Mouse (Mus musculus): ENCODE measurements around the gene Trpm4. TPM values are rescaled to one million over a fixed set of nuclear protein-coding genes. Genes with fewer than 3 reads are reported as not detected.

Trpm4 gene
- polyA plus RNA-seq, 1 experiment from 2014 or later = 15.7 TPM

DNA sequence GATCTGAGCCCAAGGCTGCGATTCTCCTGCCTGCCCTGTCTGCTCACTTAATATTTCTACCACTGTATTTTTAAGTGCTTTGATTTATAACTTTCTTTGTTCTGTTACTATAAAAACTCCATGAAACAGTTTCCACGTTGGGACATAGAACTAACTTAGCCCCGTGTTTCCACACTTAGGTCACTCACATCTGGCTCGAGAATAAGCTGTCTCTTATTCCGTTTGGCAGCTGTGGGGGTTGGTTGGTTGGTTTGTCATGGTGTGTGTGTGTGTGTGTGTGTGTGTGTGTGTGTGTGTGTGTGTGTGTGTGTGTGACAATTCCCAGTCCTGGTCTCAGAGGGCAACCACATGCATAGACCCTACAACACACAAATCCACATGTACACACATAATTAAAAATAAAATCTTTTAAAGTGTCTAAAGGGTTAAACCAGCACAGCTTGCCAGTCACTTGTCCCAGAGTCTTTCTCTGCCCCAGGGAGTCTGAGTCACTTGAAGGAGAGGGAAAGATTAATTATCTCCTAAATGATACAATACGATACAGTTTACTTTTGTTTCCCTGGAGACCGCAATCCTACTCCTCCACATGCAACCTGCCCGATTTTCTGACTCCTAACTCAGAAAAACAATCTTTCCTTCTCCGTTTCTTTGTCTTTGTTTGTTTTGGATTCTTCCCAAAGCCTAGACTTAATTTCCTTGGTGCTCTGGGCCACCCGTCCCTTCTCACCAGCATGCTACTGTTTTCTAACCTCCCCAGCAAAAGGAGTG lies 20.7 kb downstream of the Trpm4 start:
- ATAC-seq (ENCODE audit: insufficient read depth) = no peak; the same call in 1 of the 2 replicates

DNA sequence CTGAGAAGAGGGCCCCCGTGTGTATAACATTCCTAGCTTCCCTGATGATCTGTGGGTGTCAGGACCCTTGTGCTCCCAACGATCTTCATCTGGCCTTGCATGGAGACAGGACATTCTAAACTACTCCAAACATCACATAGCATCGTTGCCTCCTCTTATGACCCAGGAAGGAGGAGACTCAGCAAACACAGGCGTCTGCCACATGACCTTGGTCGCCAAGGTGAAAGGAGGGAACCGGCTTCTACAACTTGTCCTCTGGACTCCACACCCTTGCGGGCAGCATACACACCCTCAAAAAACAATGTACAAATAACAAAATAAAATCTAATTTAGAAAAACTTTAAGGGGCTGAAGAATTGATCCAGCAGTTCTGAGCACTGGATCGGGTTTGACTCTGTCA lies 21.6 kb downstream of the Trpm4 start:
- peaks cover 19% of the 10 kb centered on the region for H3K36me3 ChIP-seq (ENCODE audit: insufficient read depth)
- H3K4me2 ChIP-seq = no peak overlapping the region
- H3K9ac ChIP-seq = no peak overlapping the region
- H3K27ac ChIP-seq (ENCODE audit: low read depth) = no peak overlapping the region
- 0 out of 2 replicates have a peak, but pooled peaks cover 3% of the 10 kb centered on the region for H3K4me1 ChIP-seq (ENCODE audit: insufficient read depth)
- WGBS = 24% methylated on average over 8 of the region's 8 CpGs
- H3K9me3 ChIP-seq (ENCODE audit: low read depth, low read length) = no peaks in the 10 kb centered on the region
- ATAC-seq (ENCODE audit: insufficient read depth) = no peak
- no peaks in the 10 kb centered on the region for H3K27me3 ChIP-seq (ENCODE audit: insufficient read depth, low read length)
- H3K4me3 ChIP-seq (ENCODE audit: low read depth, low read length) = no peak overlapping the region
- no peak for TF ChIP-seq CTCF (IDR thresholded peaks at IDR 0.05; ENCODE audit: low read depth)
- no peak for DNase-seq

More for the DNA sequence above, 20.7 kb downstream of the Trpm4 start:
- H3K4me3 ChIP-seq (ENCODE audit: low read depth, low read length) = no peak overlapping the region
- 0 out of 2 replicates have a peak overlapping the region, but pooled peaks have one; percentile 25 for H3K27ac ChIP-seq (ENCODE audit: low read depth)
- 0 out of 2 replicates have a peak, but pooled peaks cover 3% of the 10 kb centered on the region for H3K4me1 ChIP-seq (ENCODE audit: insufficient read depth)
- no peak overlapping the region for H3K9ac ChIP-seq
- H3K36me3 ChIP-seq (ENCODE audit: insufficient read depth) = peaks cover 19% of the 10 kb centered on the region
- 14% methylated on average over 10 of the region's 10 CpGs for WGBS
- no peak for TF ChIP-seq CTCF (IDR thresholded peaks at IDR 0.05; ENCODE audit: low read depth)
- DNase-seq = peak; percentile 36
- no peaks in the 10 kb centered on the region for H3K9me3 ChIP-seq (ENCODE audit: low read depth, low read length)
- no peaks in the 10 kb centered on the region for H3K27me3 ChIP-seq (ENCODE audit: insufficient read depth, low read length)
- no peak overlapping the region for H3K4me2 ChIP-seq

DNA sequence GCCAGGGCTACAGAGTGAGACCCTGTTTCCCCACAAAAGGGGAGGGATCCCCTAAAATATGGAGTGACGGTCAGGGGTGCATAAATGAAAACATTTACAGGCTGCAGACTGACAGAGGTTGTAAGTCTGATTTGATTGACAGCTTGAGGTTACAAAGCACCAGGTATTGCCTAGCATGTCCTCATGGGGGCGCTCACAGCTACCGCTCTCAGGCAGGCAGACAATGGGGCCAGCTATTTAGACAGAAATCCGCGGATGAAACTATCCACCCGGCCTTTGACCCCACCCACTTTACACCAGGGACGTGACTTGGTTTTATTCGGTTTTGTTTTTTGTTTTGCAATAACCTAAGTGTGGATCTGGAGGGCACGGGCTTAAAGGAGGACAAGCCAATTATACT lies 24.1 kb downstream of the Trpm4 start:
- peak; percentile 69 for TF ChIP-seq CTCF (IDR thresholded peaks at IDR 0.05; ENCODE audit: low read depth)

DNA sequence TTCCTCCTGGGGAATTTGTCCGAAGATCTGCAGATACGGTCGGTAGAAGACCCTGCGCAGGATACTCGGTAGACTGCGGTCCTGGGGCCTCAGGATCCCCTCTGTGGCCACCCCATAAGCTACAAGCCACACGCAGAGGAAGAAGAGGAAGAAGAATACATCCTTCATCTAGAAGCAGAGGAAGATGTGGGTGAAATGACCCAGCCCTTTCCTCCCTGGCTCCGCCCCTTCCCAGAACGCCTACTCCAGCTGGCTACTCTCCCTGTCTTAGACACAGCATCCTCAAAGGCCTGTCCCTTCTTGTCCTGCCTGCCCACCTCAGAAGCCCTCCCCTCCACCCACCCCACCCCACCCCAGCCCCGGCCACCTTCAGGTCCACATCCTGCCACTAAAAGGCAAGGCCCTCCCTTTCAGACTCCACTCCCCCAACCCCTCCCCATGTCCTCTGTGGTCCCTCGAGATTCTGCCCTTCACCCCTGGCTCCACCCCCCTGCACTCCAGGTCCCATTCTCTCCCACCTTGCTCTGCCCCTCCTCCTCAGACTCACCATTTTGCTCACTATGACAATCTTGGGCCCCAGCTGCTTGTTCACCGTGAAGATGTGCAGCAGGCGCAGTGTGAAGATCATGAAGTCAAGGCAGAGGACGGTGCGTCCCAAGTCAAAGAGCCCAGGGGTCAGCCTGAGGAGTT lies 24.9 kb downstream of the Trpm4 start:
- WGBS = 72% methylated on average over 15 of the region's 15 CpGs
- H3K4me2 ChIP-seq = no peak overlapping the region
- TF ChIP-seq CTCF (IDR thresholded peaks at IDR 0.05; ENCODE audit: low read depth) = no peak
- no peak overlapping the region for H3K27ac ChIP-seq (ENCODE audit: low read depth)
- no peaks in the 10 kb centered on the region for H3K27me3 ChIP-seq (ENCODE audit: insufficient read depth, low read length)
- H3K4me3 ChIP-seq (ENCODE audit: low read depth, low read length) = no peak overlapping the region
- peaks cover 19% of the 10 kb centered on the region for H3K36me3 ChIP-seq (ENCODE audit: insufficient read depth)
- H3K9ac ChIP-seq = no peak overlapping the region
- H3K9me3 ChIP-seq (ENCODE audit: low read depth, low read length) = no peaks in the 10 kb centered on the region
- DNase-seq = no peak
- 0 out of 2 replicates have a peak, but pooled peaks cover 3% of the 10 kb centered on the region for H3K4me1 ChIP-seq (ENCODE audit: insufficient read depth)
- no peak for ATAC-seq (ENCODE audit: insufficient read depth)

More for the DNA sequence above, 24.1 kb downstream of the Trpm4 start:
- Histone ChIP-seq H3K9me3 (ENCODE audit: low read depth, low read length) (no peaks in the 10 kb centered on the region), H3K36me3 (ENCODE audit: insufficient read depth) (peaks cover 15% of the 10 kb centered on the region), H3K27ac (ENCODE audit: low read depth) (no peak overlapping the region), H3K9ac (no peak overlapping the region), H3K4me1 (ENCODE audit: insufficient read depth) (0 out of 2 replicates have a peak, but pooled peaks cover 3% of the 10 kb centered on the region), H3K4me3 (ENCODE audit: low read depth, low read length) (no peak overlapping the region), H3K27me3 (ENCODE audit: insufficient read depth, low read length) (no peaks in the 10 kb centered on the region), H3K4me2 (no peak overlapping the region)
- no peak for ATAC-seq (ENCODE audit: insufficient read depth)
- WGBS = 17% methylated on average over 9 of the region's 9 CpGs
- DNase-seq = peak; percentile 73

DNA sequence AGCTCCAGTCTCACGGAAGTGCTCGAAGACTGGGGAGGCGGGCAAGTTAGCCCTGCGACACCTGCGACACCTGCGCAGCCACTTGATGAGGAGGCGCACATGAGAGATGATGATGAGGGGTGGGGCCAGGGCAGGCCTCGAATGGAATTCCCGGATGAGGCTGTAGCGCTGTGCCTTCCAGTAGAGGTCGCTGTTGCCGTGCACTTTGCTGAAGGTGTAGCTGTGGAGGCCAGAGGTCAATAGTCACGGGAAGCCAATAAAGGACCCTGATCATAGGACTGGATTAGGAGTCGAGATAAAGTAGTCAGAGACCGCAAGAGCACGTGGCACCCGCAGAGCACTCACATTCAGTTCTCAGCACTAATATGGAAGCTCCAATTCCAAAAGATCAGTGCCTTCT lies 28.3 kb downstream of the Trpm4 start:
- no peak overlapping the region for H3K4me3 ChIP-seq (ENCODE audit: low read depth, low read length)

DNA sequence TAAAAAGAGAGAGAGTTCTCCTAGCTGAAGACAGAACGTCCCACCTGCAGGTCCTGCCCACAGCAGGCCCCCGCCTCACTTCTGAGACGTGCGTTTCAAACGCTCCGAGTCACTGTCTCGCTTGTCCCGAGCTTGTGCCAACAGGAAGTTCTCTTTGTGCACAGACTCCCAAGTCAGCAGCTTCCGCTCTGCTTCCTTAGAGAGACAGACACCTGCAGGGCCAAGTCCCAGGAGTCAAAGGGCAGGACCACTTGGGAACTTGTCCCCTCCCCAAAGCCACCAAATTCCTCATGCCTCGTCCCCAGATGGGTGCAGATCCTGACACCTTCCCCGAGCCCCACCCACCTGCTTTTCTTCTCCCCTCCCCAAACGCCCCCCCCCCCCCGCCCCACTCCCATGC lies 28.7 kb downstream of the Trpm4 start:
- no peak for ATAC-seq (ENCODE audit: insufficient read depth)
- Histone ChIP-seq H3K36me3 (ENCODE audit: insufficient read depth) (peaks cover 13% of the 10 kb centered on the region), H3K27me3 (ENCODE audit: insufficient read depth, low read length) (no peaks in the 10 kb centered on the region), H3K4me2 (peak overlapping the region; percentile 36; the same call in 1 of the 2 replicates), H3K9me3 (ENCODE audit: low read depth, low read length) (no peaks in the 10 kb centered on the region), H3K4me1 (ENCODE audit: insufficient read depth) (no peaks in the 10 kb centered on the region), H3K4me3 (ENCODE audit: low read depth, low read length) (no peak overlapping the region), H3K27ac (ENCODE audit: low read depth) (no peak overlapping the region; the same call in 1 of the 2 replicates), H3K9ac (no peak overlapping the region)
- peak; percentile 37 for DNase-seq
- TF ChIP-seq CTCF (IDR thresholded peaks at IDR 0.05; ENCODE audit: low read depth) = no peak
- WGBS = 22% methylated on average over 12 of the region's 13 CpGs

More for the DNA sequence above, 28.3 kb downstream of the Trpm4 start:
- DNase-seq (peak; percentile 75), ATAC-seq (ENCODE audit: insufficient read depth) (peak; percentile 39)
- no peaks in the 10 kb centered on the region for H3K4me1 ChIP-seq (ENCODE audit: insufficient read depth)
- 6% methylated on average over 17 of the region's 17 CpGs for WGBS
- peak; percentile 89 for TF ChIP-seq CTCF (IDR thresholded peaks at IDR 0.05; ENCODE audit: low read depth)
- no peak overlapping the region for H3K9ac ChIP-seq
- no peaks in the 10 kb centered on the region for H3K27me3 ChIP-seq (ENCODE audit: insufficient read depth, low read length)
- peaks cover 17% of the 10 kb centered on the region for H3K36me3 ChIP-seq (ENCODE audit: insufficient read depth)
- no peak overlapping the region; the same call in 1 of the 2 replicates for H3K27ac ChIP-seq (ENCODE audit: low read depth)
- no peaks in the 10 kb centered on the region for H3K9me3 ChIP-seq (ENCODE audit: low read depth, low read length)
- peak overlapping the region; percentile 36; the same call in 1 of the 2 replicates for H3K4me2 ChIP-seq

DNA sequence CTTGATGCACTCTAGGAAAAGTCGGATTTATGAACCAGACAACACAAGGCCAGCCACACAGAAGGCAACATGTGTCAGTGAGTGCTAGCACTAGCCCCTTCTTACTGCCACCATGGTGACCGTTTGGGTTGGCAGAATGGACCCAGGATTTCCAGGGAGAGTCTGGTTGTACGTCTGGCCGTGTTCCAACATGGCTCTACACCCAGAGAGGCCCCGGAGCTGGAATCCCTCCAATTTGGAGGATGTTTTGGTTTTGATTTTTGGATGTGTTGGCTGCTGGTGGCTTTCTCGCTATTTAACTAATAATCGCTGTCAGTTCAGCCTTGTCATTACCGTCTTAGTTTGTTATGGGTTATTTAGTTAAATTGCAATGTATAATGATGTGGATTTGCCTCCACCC lies 31.0 kb downstream of the Trpm4 start:
- peak; percentile 74 for DNase-seq
- Histone ChIP-seq H3K4me3 (ENCODE audit: low read depth, low read length) (no peak overlapping the region), H3K4me2 (no peak overlapping the region), H3K27me3 (ENCODE audit: insufficient read depth, low read length) (no peaks in the 10 kb centered on the region), H3K9ac (no peak overlapping the region), H3K4me1 (ENCODE audit: insufficient read depth) (no peaks in the 10 kb centered on the region), H3K27ac (ENCODE audit: low read depth) (no peak overlapping the region), H3K36me3 (ENCODE audit: insufficient read depth) (peaks cover 8% of the 10 kb centered on the region), H3K9me3 (ENCODE audit: low read depth, low read length) (no peaks in the 10 kb centered on the region)
- TF ChIP-seq CTCF (IDR thresholded peaks at IDR 0.05; ENCODE audit: low read depth) = no peak
- WGBS = 52% methylated on average over 8 of the region's 8 CpGs
- ATAC-seq (ENCODE audit: insufficient read depth) = no peak

All from lung, embryonic 14.5 days (tissue).